Mouse (Mus musculus) gastrocnemius, postnatal 25 days (tissue): ENCODE results near the gene Ei24. TPM values are rescaled to one million over a fixed set of nuclear protein-coding genes. Genes with fewer than 3 reads are reported as not detected.

ENCODE experiments used
- DNase-seq: peaks from one replicate; pipeline ENCODE4 v3.0.0; 2022
- total RNA-seq, 2 experiments: library from RNA; stranded (reverse); gene quantifications; 1 replicate in 1 of 2; 2 replicates in 1 of 2; pipeline ENCODE4 v1.2.3; 2021

Gene Ei24
- total RNA-seq, 2 experiments from 2014 or later, result 69.5 to 72.2 TPM

DNA sequence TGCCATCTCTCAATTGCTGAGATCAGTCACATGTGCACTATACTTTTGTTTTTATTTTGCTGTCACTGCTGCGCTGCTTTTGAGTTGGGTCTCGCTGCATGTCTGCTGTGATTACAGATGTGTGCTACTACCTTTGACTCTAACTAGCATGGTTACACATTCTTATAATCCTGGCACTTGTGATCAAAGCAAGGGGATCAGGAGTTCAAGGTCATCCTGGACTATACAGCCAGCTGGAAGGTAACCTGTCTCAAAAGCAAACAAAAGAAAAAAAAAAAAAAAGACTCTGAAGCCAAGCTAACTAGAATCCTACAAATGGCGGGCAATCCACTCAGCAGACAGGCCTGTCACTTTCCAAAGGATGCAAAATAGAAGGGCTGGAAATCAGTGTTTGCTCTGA lies 5.0 kb downstream of the Ei24 start:
- no peak for DNase-seq

DNA sequence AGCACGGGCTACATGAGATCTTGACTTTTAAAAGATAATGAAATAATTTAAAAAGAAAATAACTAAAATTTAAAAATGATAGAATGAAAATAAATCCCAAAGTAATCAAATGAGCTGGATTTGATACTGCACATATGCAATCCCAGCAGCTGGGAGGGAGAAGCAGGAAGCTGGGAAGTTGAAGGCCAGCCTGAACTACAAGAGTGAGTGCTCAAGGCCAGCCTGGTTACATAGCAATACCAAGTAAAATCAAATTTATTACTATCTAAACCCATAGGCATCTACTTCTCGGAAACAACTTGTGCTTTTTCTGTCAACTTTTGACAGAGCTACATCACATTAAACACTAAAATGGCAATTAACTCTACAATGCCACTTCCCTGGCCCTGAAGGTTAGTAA lies 13.3 kb downstream of the Ei24 start:
- no peak for DNase-seq

DNA sequence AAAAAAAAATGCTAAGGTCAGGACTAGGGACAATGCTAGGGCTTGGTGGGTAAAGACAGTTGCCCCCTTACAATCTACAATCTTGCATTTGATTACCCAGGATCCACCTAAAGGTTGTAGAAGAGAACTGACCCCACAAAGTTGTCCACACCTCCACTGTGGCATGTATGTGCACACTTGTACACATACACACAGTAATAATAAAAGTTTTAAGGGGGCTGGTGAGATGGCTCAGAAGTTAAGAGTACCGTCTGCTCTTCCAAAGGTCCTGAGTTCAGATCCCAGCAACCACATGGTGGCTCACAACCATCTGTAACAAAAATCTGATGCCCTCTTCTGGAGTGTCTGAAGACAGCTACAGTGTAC lies 28.2 kb downstream of the Ei24 start:
- DNase-seq, result no peak

DNA sequence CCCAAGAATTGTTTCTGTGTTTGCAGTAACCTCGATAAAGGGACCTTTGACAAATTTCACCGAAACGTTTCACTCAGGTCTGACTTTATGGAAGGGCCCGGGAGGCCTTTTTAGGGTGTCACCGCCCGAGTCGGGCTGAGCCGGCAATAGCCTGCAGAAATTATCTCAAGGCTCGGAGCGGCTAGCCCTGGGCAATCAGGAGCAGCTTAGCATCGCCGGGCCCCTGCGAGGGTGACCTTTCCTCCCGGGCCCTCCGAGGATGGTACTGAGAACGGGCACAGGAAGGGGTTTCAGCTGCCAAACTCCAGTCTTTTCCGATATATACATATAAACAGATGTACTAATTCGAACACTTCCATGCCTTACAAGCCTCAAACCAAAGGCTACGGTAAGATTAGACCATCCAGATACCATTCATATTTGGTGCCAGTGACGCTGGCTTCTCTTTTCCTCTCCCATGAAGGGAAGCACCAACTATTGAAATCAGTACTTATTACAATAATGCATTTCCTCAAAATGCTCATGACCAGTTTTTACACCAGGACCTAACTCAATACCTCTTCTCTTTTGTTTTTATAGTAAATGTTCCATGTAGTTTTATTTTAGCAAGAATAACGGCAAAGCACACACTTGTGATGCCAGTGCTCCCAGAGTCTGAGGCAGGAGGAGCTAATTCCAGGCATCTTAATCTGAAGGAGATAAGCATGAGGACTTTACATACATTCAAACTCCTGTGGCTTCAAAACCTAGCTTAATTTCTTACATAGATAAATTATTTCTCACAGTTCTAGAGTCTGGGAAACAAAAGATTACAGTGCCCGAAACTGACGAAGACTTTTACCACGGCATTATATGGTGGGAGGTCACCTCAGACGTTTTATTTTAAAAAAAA lies 28.8 kb downstream of the Ei24 start:
- peak; percentile 53 for DNase-seq

DNA sequence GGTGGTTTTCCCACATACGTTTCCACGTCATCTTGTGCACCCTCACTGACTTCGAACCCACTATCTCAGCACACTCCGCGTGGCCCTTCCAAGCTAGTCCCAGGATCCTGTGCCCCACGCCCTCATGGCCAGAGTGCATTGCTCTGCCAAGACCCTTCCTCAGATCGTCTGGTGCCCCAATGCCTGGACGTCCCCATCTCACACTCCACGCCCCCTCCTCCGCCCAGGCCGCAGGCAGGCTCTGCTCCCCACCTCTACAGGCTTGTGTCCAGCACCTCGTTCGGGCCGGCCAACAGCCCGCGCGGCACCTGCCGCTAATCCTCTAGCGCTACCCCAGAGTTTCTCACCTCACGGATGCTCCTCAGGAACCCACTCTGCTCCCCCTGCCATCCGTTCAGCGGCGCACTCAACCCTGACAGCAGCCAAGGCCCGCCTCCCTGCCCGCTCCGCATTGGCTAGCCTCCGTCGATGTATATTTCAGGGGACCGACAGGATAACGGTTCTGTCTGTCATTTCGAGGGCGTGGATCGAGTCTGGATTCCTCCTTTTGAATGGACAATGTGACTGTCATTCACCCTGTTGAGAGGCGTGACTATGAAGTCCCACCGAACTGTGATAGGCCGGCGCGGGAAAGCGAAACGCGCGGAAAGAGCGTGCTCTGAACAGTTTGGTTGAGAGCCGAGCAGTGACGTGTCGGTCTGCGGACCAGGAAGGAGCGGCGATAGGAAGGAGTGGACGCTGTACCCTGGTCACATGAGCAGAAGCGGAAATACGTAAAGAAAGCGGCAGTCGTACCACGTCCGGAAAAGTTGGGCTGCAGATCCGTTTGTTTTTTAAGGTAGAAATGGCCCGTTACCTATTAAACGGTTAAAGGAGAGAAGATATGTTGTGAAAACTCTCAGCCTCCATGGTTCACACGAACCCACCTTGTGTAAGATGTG lies 29.7 kb downstream of the Ei24 start, which contains the start of gene Stt3a:
Gene Stt3a, minus strand, starts transcription at position 477 of the 941 bp plus-strand sequence.
- DNase-seq, result peak; percentile 99

DNA sequence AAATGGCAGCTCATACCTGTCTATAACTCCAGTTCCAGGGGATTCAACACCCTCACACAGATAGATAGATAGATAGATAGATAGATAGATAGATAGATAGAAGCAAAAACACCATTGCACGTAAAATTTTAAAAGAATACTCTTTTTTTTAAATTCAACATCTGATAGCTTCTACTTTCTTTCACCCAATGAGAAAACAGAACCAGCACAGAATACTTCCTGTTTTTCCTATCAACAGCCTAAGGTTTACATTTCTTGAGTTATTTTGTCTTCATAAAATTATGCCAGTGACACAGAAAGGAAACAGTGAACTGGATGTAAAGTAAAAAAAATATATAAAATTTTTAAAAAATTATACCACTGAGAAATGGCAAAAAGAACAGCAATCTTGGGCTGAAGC lies 32.8 kb downstream of the Ei24 start:
- DNase-seq, result no peak

Other genes starting within 250 kb of the Ei24 start
- not detected for gene Gm17689, start 214.8 kb downstream of the Ei24 start, total RNA-seq
- gene A630095E13Rik, start 154.0 kb downstream of the Ei24 start, total RNA-seq, result not detected
- not detected for gene Acrv1, start 104.2 kb downstream of the Ei24 start, total RNA-seq
- under 1 TPM; 0.46 to 0.78 TPM for gene Chek1, start 70.3 kb downstream of the Ei24 start, total RNA-seq
- 10 to 100 TPM; 36.9 TPM for gene Stt3a, start 29.7 kb downstream of the Ei24 start, total RNA-seq
- gene Fez1, start 24.5 kb upstream of the Ei24 start, total RNA-seq, result 1 to 10 TPM; 3.1 to 3.6 TPM